Mouse (Mus musculus) testis, adult 2 months (tissue): Measurements from ENCODE around the gene Ksr2.

Experiments
- CTCF ChIP-seq: fragments of 200-500 bp; IDR thresholded peaks from 2 replicates; pipeline ENCODE4 v1.5.1; 2012; ENCODE audit warnings: low read depth, mild to moderate bottlenecking, inconsistent platforms, low read length, moderate library complexity; ENCODE audit not compliant: control insufficient read depth, insufficient read depth, insufficient replicate concordance
- POLR2A ChIP-seq: fragments of 200-500 bp; IDR thresholded peaks from 2 replicates; pipeline ENCODE4 v1.6.1; 2012; ENCODE audit warnings: low read depth, mild to moderate bottlenecking, inconsistent platforms, low read length, moderate library complexity; ENCODE audit not compliant: control insufficient read depth

- no peak for TF ChIP-seq CTCF
- TF ChIP-seq POLR2A = no peak
These were observed 227.8 kb downstream of the Ksr2 start for GRCm38 (mm10) chr5:117641585-117641984.
